Mouse (Mus musculus) CH12.LX (cell line): Measurements from ENCODE around the gene Bnc2. TPM values are rescaled to one million over a fixed set of nuclear protein-coding genes. Genes with fewer than 3 reads are reported as not detected.

Experiments
- DNase-seq: peaks from one replicate; pipeline ENCODE4 v3.0.0-alpha.2; 2013; ENCODE audit errors: extremely low read depth
- H3K27ac ChIP-seq: 2 replicates; pipeline ENCODE4 v1.5.1; 2012; ENCODE audit warnings: low read depth, mild to moderate bottlenecking, control low read depth, moderate library complexity; ENCODE audit not compliant: insufficient read depth
- H3K27me3 ChIP-seq: replicated peaks from 2 replicates; pipeline ENCODE3; 2012; ENCODE audit warnings: inconsistent platforms
- H3K36me3 ChIP-seq, 2 experiments: replicated peaks in 1 of 2; 2 replicates each; pipeline versions ENCODE3 to v1.6.1; 2012; ENCODE audit warnings: inconsistent platforms in 1 of 2, low read length in 1 of 2, mild to moderate bottlenecking in 1 of 2, mixed read lengths in 1 of 2, moderate library complexity in 1 of 2; ENCODE audit not compliant: control insufficient read depth in 1 of 2, insufficient read depth in 1 of 2
- H3K4me1 ChIP-seq, 2 experiments: 2 replicates each; pipeline ENCODE4 v1.6.1; 2012; ENCODE audit warnings: inconsistent platforms in 1 of 2, moderate library complexity in 1 of 2; ENCODE audit not compliant: insufficient read depth in 2 of 2, control insufficient read depth in 1 of 2
- H3K4me2 ChIP-seq: 2 replicates; pipeline ENCODE4 v1.6.1; 2012; ENCODE audit warnings: low read depth, mild to moderate bottlenecking, control low read depth; ENCODE audit not compliant: poor library complexity, insufficient read depth, severe bottlenecking
- H3K4me3 ChIP-seq, 3 experiments: fragments of 150-350 bp in 1 of 3; sonication (generic) in 1 of 3; replicated peaks in 1 of 3; 2 replicates each; pipeline versions ENCODE3 to v1.5.1; 2011 to 2012; ENCODE audit warnings: low read depth in 2 of 3, low read length in 2 of 3, mild to moderate bottlenecking in 2 of 3, moderate library complexity in 2 of 3, control low read depth in 1 of 3, improper control_type of control experiment in 1 of 3, inconsistent platforms in 1 of 3, mixed read lengths in 1 of 3; ENCODE audit not compliant: poor library complexity in 1 of 3
- H3K79me2 ChIP-seq: replicated peaks from 2 replicates; pipeline ENCODE4 v1.6.1; 2012; ENCODE audit warnings: mild to moderate bottlenecking, moderate library complexity; ENCODE audit not compliant: control insufficient read depth, poor library complexity, insufficient read depth, severe bottlenecking; ENCODE audit errors: extremely low read depth
- H3K9ac ChIP-seq: 2 replicates; pipeline ENCODE4 v1.6.1; 2012; ENCODE audit warnings: low read depth, mild to moderate bottlenecking, control low read depth, moderate library complexity; ENCODE audit not compliant: insufficient read depth
- H3K9me3 ChIP-seq: replicated peaks from 2 replicates; pipeline ENCODE3; 2012; ENCODE audit warnings: low read length, inconsistent platforms, mixed read lengths
- BHLHE40 ChIP-seq: IDR thresholded peaks from 2 replicates; pipeline ENCODE4 v1.6.1; 2011; ENCODE audit warnings: mild to moderate bottlenecking, low read depth, low read length, improper control_type of control experiment
- CHD2 ChIP-seq: IDR thresholded peaks from 2 replicates; pipeline ENCODE4 v1.6.1; 2011; ENCODE audit warnings: low read length, improper control_type of control experiment
- E2F4 ChIP-seq: IDR thresholded peaks from 2 replicates; pipeline ENCODE4 v1.6.1; 2011; ENCODE audit warnings: low read depth, low read length, improper control_type of control experiment; ENCODE audit not compliant: insufficient replicate concordance
- ELF1 ChIP-seq: IDR thresholded peaks from 2 replicates; pipeline ENCODE4 v1.6.1; 2014; ENCODE audit warnings: low read depth, mild to moderate bottlenecking, inconsistent platforms, low read length, improper control_type of control experiment
- ETS1 ChIP-seq: conservative IDR thresholded peaks from 2 replicates; pipeline ENCODE4 v1.6.1; 2012; ENCODE audit warnings: low read depth, mild to moderate bottlenecking, inconsistent platforms, low read length, improper control_type of control experiment, moderate library complexity
- HCFC1 ChIP-seq: IDR thresholded peaks from 2 replicates; pipeline ENCODE4 v1.6.1; 2012; ENCODE audit warnings: low read depth, mild to moderate bottlenecking, inconsistent platforms, low read length, improper control_type of control experiment
- IRF4 ChIP-seq: IDR thresholded peaks from 2 replicates; pipeline ENCODE4 v1.6.1; 2014; ENCODE audit warnings: low read depth, mild to moderate bottlenecking, inconsistent platforms, low read length, improper control_type of control experiment
- JUND ChIP-seq: conservative IDR thresholded peaks from 2 replicates; pipeline ENCODE4 v1.6.1; 2011; ENCODE audit warnings: low read depth, low read length, improper control_type of control experiment
- MAFK ChIP-seq: IDR thresholded peaks from 2 replicates; pipeline ENCODE4 v1.6.1; 2011; ENCODE audit warnings: low read length, improper control_type of control experiment; ENCODE audit not compliant: insufficient replicate concordance
- MAX ChIP-seq: IDR thresholded peaks from 2 replicates; pipeline ENCODE4 v1.6.1; 2011; ENCODE audit warnings: low read length, improper control_type of control experiment
- MAZ ChIP-seq: IDR thresholded peaks from 2 replicates; pipeline ENCODE4 v1.6.1; 2012; ENCODE audit warnings: low read depth, mild to moderate bottlenecking, inconsistent platforms, low read length, improper control_type of control experiment, moderate library complexity
- MEF2A ChIP-seq: IDR thresholded peaks from 2 replicates; pipeline ENCODE4 v1.6.1; 2014; ENCODE audit warnings: low read depth, mild to moderate bottlenecking, inconsistent platforms, low read length, improper control_type of control experiment, borderline replicate concordance
- NRF1 ChIP-seq: IDR thresholded peaks from 2 replicates; pipeline ENCODE4 v1.6.1; 2014; ENCODE audit warnings: low read depth, mild to moderate bottlenecking, inconsistent platforms, low read length, improper control_type of control experiment, moderate library complexity
- POLR2A ChIP-seq: IDR thresholded peaks from 2 replicates; pipeline ENCODE4 v1.6.1; 2011; ENCODE audit warnings: low read depth, mild to moderate bottlenecking, improper control_type of control experiment, low read length
- POLR2AphosphoS2 ChIP-seq: IDR thresholded peaks from 2 replicates; pipeline ENCODE4 v1.6.1; 2011; ENCODE audit warnings: low read depth, low read length, improper control_type of control experiment
- RCOR1 ChIP-seq: conservative IDR thresholded peaks from 2 replicates; pipeline ENCODE4 v1.6.1; 2012; ENCODE audit warnings: low read depth, mild to moderate bottlenecking, inconsistent platforms, low read length, improper control_type of control experiment
- SIN3A ChIP-seq: IDR thresholded peaks from 2 replicates; pipeline ENCODE4 v1.6.1; 2012; ENCODE audit warnings: low read length, improper control_type of control experiment, inconsistent platforms
- SMC3 ChIP-seq: IDR thresholded peaks from 2 replicates; pipeline ENCODE4 v1.6.1; 2011; ENCODE audit warnings: low read depth, low read length, improper control_type of control experiment
- TCF12 ChIP-seq: IDR thresholded peaks from 2 replicates; pipeline ENCODE4 v1.6.1; 2014; ENCODE audit warnings: low read depth, mild to moderate bottlenecking, inconsistent platforms, low read length, improper control_type of control experiment
- USF2 ChIP-seq: conservative IDR thresholded peaks from 2 replicates; pipeline ENCODE4 v1.6.1; 2011; ENCODE audit warnings: low read depth, low read length, improper control_type of control experiment
- ZKSCAN1 ChIP-seq: IDR thresholded peaks from 2 replicates; pipeline ENCODE4 v1.6.1; 2012; ENCODE audit warnings: low read depth, inconsistent platforms, low read length, improper control_type of control experiment, borderline replicate concordance
- dilution Hi-C: fragments of 300-500 bp; cut with MboI; formaldehyde crosslinking; loops from 2 replicates; pipeline ENCODE4 v1.14.3; 2020; ENCODE audit warnings: low sequenced_read_pairs; ENCODE audit not compliant: extremely low pct_unique_long_range_greater_than_20kb, extremely low pct_ligation_motif_present
- in situ Hi-C: fragments of 300-500 bp; cut with MboI; formaldehyde crosslinking; loops from 3 replicates; pipeline ENCODE4 v1.14.3; 2019; ENCODE audit warnings: low sequenced_read_pairs, low pct_ligation_motif_present, low pct_unique_long_range_greater_than_20kb, mixed read lengths
- polyA plus RNA-seq: library from polyadenylated mRNA; unstranded; fragments of >175 nt; gene quantifications from 2 replicates; pipeline ENCODE4 v1.2.1, GENCODE M21; 2012; ENCODE audit warnings: low read depth; ENCODE audit not compliant: insufficient read length
- total RNA-seq, 2 experiments: library from RNA; depleted of rRNA; stranded (reverse); fragments of 300-350 nt in 1 of 2; fragments of >200 nt in 1 of 2; gene quantifications; 2 replicates each; pipeline ENCODE4 v1.2.3; 2012 to 2014

Gene Bnc2
- total and polyA plus RNA-seq, 3 experiments, result not detected

DNA sequence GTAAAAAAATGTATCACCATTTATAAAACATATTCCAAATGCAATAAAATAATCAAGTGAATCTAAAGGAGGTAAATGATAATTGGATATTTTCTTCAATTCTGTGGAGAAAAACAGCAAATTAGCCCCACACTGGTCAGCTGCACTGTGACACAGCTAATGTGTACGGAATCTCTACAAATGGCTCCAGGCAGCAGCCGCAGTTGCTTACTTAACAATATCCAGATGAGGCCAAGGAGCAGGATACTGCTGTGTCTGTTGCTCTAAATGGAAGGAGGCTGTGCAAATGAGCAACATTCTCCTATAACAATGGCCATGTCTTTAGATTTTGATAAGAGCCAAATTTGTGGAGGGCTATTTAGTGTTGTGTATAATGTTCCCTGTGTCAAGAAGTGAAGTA lies 316.9 kb downstream of the Bnc2 start:
- Histone ChIP-seq H3K79me2 (no peaks in the 10 kb centered on the region), H3K4me1 (no peaks in the 10 kb centered on the region), H3K4me3 (no peak overlapping the region), H3K36me3 (no peaks in the 10 kb centered on the region), H3K27ac (no peak overlapping the region), H3K27me3 (no peaks in the 10 kb centered on the region), H3K9ac (no peak overlapping the region), H3K4me2 (no peak overlapping the region), H3K9me3 (peaks cover 54% of the 10 kb centered on the region)
- DNase-seq, result no peak
- in situ Hi-C loops (no loop called here), dilution Hi-C loops (no loop called here)
- TF ChIP-seq E2F4 (no peak), BHLHE40 (no peak), USF2 (no peak), SMC3 (no peak)

DNA sequence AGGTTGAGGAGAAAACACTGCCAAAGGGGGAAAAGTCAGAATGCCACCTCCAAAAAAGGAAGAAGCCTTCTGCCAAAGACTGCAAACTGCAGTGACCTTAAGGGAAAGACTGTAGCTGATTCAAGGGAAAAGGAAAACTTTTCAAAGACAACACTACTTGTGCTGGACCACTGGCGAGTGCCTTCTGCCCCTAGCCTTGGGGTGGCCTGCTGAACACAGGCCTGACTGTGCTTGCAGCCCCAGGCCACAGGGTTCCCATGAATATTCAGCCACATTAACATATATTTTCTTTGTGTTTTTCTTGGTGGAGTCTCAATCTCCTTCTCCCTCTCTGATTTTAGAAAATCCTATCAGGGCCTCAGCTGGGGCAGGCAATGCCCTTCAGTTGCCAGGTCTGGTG lies 317.7 kb downstream of the Bnc2 start:
- dilution Hi-C loops, result no loop called here

DNA sequence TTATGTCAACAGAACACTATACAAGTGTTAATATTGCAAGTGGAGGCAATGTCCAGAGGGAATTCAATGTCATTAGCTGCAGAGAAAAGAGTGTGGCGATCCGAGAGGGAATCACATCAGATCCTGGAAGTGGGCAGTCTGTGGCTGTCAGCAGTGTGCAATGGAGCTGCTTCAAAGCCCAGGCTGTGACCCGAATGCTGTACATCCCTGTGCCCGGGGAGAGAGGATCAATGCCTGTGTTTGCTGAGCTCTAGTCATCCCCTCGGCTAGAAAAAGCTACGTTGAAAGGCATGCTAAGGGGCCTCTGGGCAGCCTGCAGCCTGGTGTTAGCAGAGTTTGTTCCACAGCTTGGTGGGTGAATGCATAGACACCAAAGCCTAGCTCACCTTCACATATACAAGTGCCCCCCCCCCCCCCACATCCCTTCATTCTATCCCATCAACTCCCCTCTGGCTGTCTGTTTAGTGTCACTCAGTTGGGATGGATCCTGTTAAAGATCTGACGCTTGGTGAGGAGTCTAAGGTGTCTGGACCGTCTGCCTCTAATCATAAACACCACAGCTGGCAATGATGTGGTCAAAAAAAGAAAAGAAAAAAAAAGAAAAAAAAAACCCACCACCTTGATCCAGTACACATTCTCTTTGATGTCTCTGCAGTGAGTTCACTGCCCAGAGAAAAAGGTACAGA lies 318.5 kb downstream of the Bnc2 start:
- TF ChIP-seq BHLHE40, result no peak
- no peak for TF ChIP-seq MEF2A
- TF ChIP-seq IRF4, result no peak
- TF ChIP-seq NRF1, result no peak
- TF ChIP-seq SIN3A, result no peak
- no peak for TF ChIP-seq POLR2A
- TF ChIP-seq ZKSCAN1, result no peak
- TF ChIP-seq MAZ, result no peak
- TF ChIP-seq ETS1, result no peak
- no peak for TF ChIP-seq SMC3
- TF ChIP-seq POLR2AphosphoS2, result no peak
- no peak for TF ChIP-seq TCF12
- TF ChIP-seq JUND, result no peak
- TF ChIP-seq CHD2, result no peak
- no peak for TF ChIP-seq HCFC1
- H3K79me2 ChIP-seq, result no peaks in the 10 kb centered on the region
- in situ Hi-C loops, result no loop called here
- H3K36me3 ChIP-seq, result no peaks in the 10 kb centered on the region
- no peak overlapping the region for H3K4me2 ChIP-seq
- dilution Hi-C loops, result no loop called here
- peaks cover 59% of the 10 kb centered on the region for H3K9me3 ChIP-seq
- H3K4me3 ChIP-seq, result no peak overlapping the region
- no peak overlapping the region for H3K9ac ChIP-seq
- no peaks in the 10 kb centered on the region for H3K4me1 ChIP-seq
- no peaks in the 10 kb centered on the region for H3K27me3 ChIP-seq
- DNase-seq, result no peak
- H3K27ac ChIP-seq, result no peak overlapping the region

More for the DNA sequence above, 317.7 kb downstream of the Bnc2 start:
- H3K36me3 ChIP-seq, result no peaks in the 10 kb centered on the region
- no peak overlapping the region for H3K4me2 ChIP-seq
- in situ Hi-C loops, result no loop called here
- no peak for DNase-seq
- H3K79me2 ChIP-seq, result no peaks in the 10 kb centered on the region
- no peaks in the 10 kb centered on the region for H3K27me3 ChIP-seq
- H3K4me3 ChIP-seq, result no peak overlapping the region
- no peak for TF ChIP-seq MAX
- TF ChIP-seq MAFK, result no peak
- no peak for TF ChIP-seq RCOR1
- no peak for TF ChIP-seq MAZ
- TF ChIP-seq TCF12, result no peak
- no peak for TF ChIP-seq CHD2
- TF ChIP-seq ELF1, result no peak
- TF ChIP-seq MEF2A, result no peak
- no peaks in the 10 kb centered on the region for H3K4me1 ChIP-seq
- no peak overlapping the region for H3K9ac ChIP-seq
- peaks cover 58% of the 10 kb centered on the region for H3K9me3 ChIP-seq
- no peak overlapping the region for H3K27ac ChIP-seq
